Mouse (Mus musculus) megakaryocyte-erythroid progenitor cell, adult 5-6 weeks (primary cell): ENCODE data around the gene Tnfsfm13. TPM values are rescaled to one million over a fixed set of nuclear protein-coding genes. Genes with fewer than 3 reads are reported as not detected.
A peak's percentile ranks its signal among the peaks of the same experiment; 100 is the strongest.
"Not testable (repeated sequence)": the region's sequence is repeated elsewhere in the genome, so short reads cannot be mapped to it uniquely, and the experiment has no call there.

Experiments used
- ATAC-seq: replicated peaks from 2 replicates; pipeline ENCODE4 v1.8.0; 2016; ENCODE audit warnings: mild to moderate bottlenecking, inconsistent platforms; ENCODE audit not compliant: severe bottlenecking, poor library complexity, low FRiP score, low TSS enrichment
- total RNA-seq, 2 experiments: library from RNA; stranded (forward) in 1 of 2; stranded (reverse) in 1 of 2; fragments of 200-1000, 215-1000 nt in 1 of 2; fragments of >200 nt in 1 of 2; fragmentation: Nextera tagmentation in 1 of 2; gene quantifications; 2 replicates each; pipeline ENCODE4 v1.2.3; 2014 to 2017

Gene Tnfsfm13
- total RNA-seq, 2 experiments from 2014 or later = 1.4 TPM; not detected in 1

GRCm38 (mm10) chr11:69707480-69707847 lies 11.6 kb upstream of the Tnfsfm13 start:
- no peak for ATAC-seq

- ATAC-seq = 0 out of 2 replicates have a peak, but pooled peaks have one; percentile 36
These were observed 11.0 kb upstream of the Tnfsfm13 start for GRCm38 (mm10) chr11:69706775-69707479.

- ATAC-seq = no peak
These were observed 8.7 kb upstream of the Tnfsfm13 start for GRCm38 (mm10) chr11:69704613-69705010.

GRCm38 (mm10) chr11:69703814-69704612 lies 8.1 kb upstream of the Tnfsfm13 start:
- no peak for ATAC-seq

GRCm38 (mm10) chr11:69703381-69703780 lies 7.5 kb upstream of the Tnfsfm13 start:
- not testable (repeated sequence) for ATAC-seq

GRCm38 (mm10) chr11:69702886-69703285 lies 7.0 kb upstream of the Tnfsfm13 start:
- not testable (repeated sequence) for ATAC-seq

GRCm38 (mm10) chr11:69699595-69699994 lies 3.7 kb upstream of the Tnfsfm13 start:
- ATAC-seq = no peak

GRCm38 (mm10) chr11:69698574-69698973 lies 2.7 kb upstream of the Tnfsfm13 start:
- no peak for ATAC-seq

GRCm38 (mm10) chr11:69697396-69697795 lies 1.5 kb upstream of the Tnfsfm13 start:
- no peak for ATAC-seq

- 0 out of 2 replicates have a peak, but pooled peaks have one; percentile 11 for ATAC-seq
These were observed 895 bp downstream of the Tnfsfm13 start for GRCm38 (mm10) chr11:69695046-69695360.

GRCm38 (mm10) chr11:69693421-69693965 lies 2.4 kb downstream of the Tnfsfm13 start:
- no peak for ATAC-seq

GRCm38 (mm10) chr11:69692863-69693262 lies 3.0 kb downstream of the Tnfsfm13 start:
- no peak for ATAC-seq

- no peak for ATAC-seq
These were observed 3.6 kb downstream of the Tnfsfm13 start for GRCm38 (mm10) chr11:69692196-69692811.

GRCm38 (mm10) chr11:69689891-69690290 lies 6.0 kb downstream of the Tnfsfm13 start:
- ATAC-seq = no peak

GRCm38 (mm10) chr11:69687061-69687460 lies 8.8 kb downstream of the Tnfsfm13 start:
- no peak for ATAC-seq

GRCm38 (mm10) chr11:69686377-69686776 lies 9.5 kb downstream of the Tnfsfm13 start:
- ATAC-seq = no peak

- ATAC-seq = peak; percentile 49
These were observed 10.3 kb downstream of the Tnfsfm13 start, which contains the start of gene Tnfsf13 for GRCm38 (mm10) chr11:69685526-69686148. Gene Tnfsf13 (minus strand): TSS chr11:69685784.

- no peak for ATAC-seq
These were observed 11.0 kb downstream of the Tnfsfm13 start for GRCm38 (mm10) chr11:69684936-69685335.

GRCm38 (mm10) chr11:69684128-69684745 lies 11.7 kb downstream of the Tnfsfm13 start:
- ATAC-seq = no peak
